Mouse (Mus musculus) cortical plate, adult 2 months (tissue): ENCODE data around the gene Cyth3.

Experiments
- CTCF ChIP-seq: fragments of 200-500 bp; IDR thresholded peaks from 2 replicates; pipeline ENCODE4 v1.5.1; 2011; ENCODE audit warnings: mild to moderate bottlenecking, control low read depth, low read length; ENCODE audit not compliant: insufficient read depth; ENCODE audit errors: extremely low read depth
- POLR2A ChIP-seq: fragments of 200-500 bp; IDR thresholded peaks from 2 replicates; pipeline ENCODE4 v1.6.1; 2011; ENCODE audit warnings: mild to moderate bottlenecking, low read length, control low read depth; ENCODE audit not compliant: insufficient read depth; ENCODE audit errors: extremely low read depth

GRCm38 (mm10) chr5:143574261-143575178, 47.7 kb upstream of the Cyth3 start:
- TF ChIP-seq POLR2A (no peak), CTCF (no peak)
